Mouse (Mus musculus) heart, postnatal 0 days (tissue): Measurements from ENCODE around the gene Dclre1b. TPM values are rescaled to one million over a fixed set of nuclear protein-coding genes. Genes with fewer than 3 reads are reported as not detected.

Source experiments
- ATAC-seq: fragments of 200-750 bp; cut with Nextera tagmentation; 2 replicates; pipeline ENCODE4 v1.8.0; 2017; ENCODE audit warnings: low read depth, moderate number of reproducible peaks, moderate library complexity; ENCODE audit not compliant: insufficient read depth
- DNase-seq: peaks from one replicate; pipeline ENCODE4 v3.0.0-alpha.2; 2016; ENCODE audit warnings: low spot score
- H3K27ac ChIP-seq: fragments of 300-500 bp; sonication (generic); 2 replicates; pipeline ENCODE4 v1.5.1; 2014; ENCODE audit warnings: low read depth, mild to moderate bottlenecking
- H3K27me3 ChIP-seq: fragments of 300-500 bp; sonication (generic); 2 replicates; pipeline ENCODE4 v1.6.1; 2014; ENCODE audit warnings: low read length, mixed read lengths; ENCODE audit not compliant: control insufficient read depth, insufficient read depth
- H3K36me3 ChIP-seq: fragments of 300-500 bp; sonication (generic); replicated peaks from 2 replicates; pipeline ENCODE4 v1.6.1; 2014; ENCODE audit warnings: low read length, mixed read lengths; ENCODE audit not compliant: control insufficient read depth, insufficient read depth
- H3K4me1 ChIP-seq: fragments of 300-500 bp; sonication (generic); 2 replicates; pipeline ENCODE4 v1.6.1; 2014; ENCODE audit warnings: antibody characterized with exemption; ENCODE audit not compliant: control insufficient read depth, insufficient read depth
- H3K4me2 ChIP-seq: fragments of 300-500 bp; sonication (generic); 2 replicates; pipeline ENCODE4 v1.6.1; 2014; ENCODE audit warnings: low read depth, mild to moderate bottlenecking, low read length, moderate library complexity
- H3K4me3 ChIP-seq: fragments of 300-500 bp; sonication (generic); 2 replicates; pipeline ENCODE4 v1.5.1; 2014; ENCODE audit warnings: low read depth, low read length
- H3K9ac ChIP-seq: fragments of 300-500 bp; sonication (generic); replicated peaks from 2 replicates; pipeline ENCODE4 v1.6.1; 2014; ENCODE audit warnings: low read depth, low read length, mixed read lengths
- H3K9me3 ChIP-seq: fragments of 300-500 bp; sonication (generic); replicated peaks from 2 replicates; pipeline ENCODE4 v1.6.1; 2016; ENCODE audit warnings: low read length; ENCODE audit not compliant: control insufficient read depth
- CTCF ChIP-seq: IDR thresholded peaks from 2 replicates; pipeline ENCODE4 v1.5.1; 2016; ENCODE audit warnings: antibody characterized with exemption, control low read depth, low read depth
- EP300 ChIP-seq: IDR thresholded peaks from 2 replicates; pipeline ENCODE4 v1.6.1; 2016; ENCODE audit warnings: antibody characterized with exemption, low read depth
- WGBS: fragments of 180-500 bp; shearing (Covaris S2); extraction: QIAGEN DNeasy Blood & Tissue Kit; methylation state at CpG from one replicate; pipeline ENCODE4 v1.1.7; 2014; 5-methylcytosine and 5-hydroxymethylcytosine counted together
- polyA plus RNA-seq: library from polyadenylated mRNA; unstranded; fragments of >200 nt; fragmentation: Nextera tagmentation; extraction: Ambion mirVana; gene quantifications from 2 replicates; pipeline ENCODE4 v1.2.1, GENCODE M21; 2015
- total RNA-seq: library from RNA; depleted of rRNA; stranded (reverse); fragments of >200 nt; gene quantifications from 2 replicates; pipeline ENCODE4 v1.2.3, GENCODE M21; 2014; ENCODE audit warnings: low replicate concordance

Gene Dclre1b
- total and polyA plus RNA-seq, 2 experiments from 2014 or later = 3.9 to 14.2 TPM

- Histone ChIP-seq H3K27ac (peak overlapping the region; percentile 20; the same call in 1 of the 2 replicates), H3K4me1 (peaks cover 22% of the 10 kb centered on the region), H3K4me3 (0 out of 2 replicates have a peak overlapping the region, but pooled peaks have one; percentile 1), H3K27me3 (no peaks in the 10 kb centered on the region), H3K36me3 (peaks cover 20% of the 10 kb centered on the region; the same call in 1 of the 2 replicates), H3K4me2 (no peak overlapping the region), H3K9me3 (no peaks in the 10 kb centered on the region), H3K9ac (no peak overlapping the region)
- no peak for DNase-seq
- TF ChIP-seq EP300 (no peak), CTCF (no peak)
- 70% methylated on average over 11 of the region's 11 CpGs for WGBS
- no peak for ATAC-seq
These were observed 31.3 kb downstream of the Dclre1b start for GRCm38 (mm10) chr3:103777940-103778339.

DNA sequence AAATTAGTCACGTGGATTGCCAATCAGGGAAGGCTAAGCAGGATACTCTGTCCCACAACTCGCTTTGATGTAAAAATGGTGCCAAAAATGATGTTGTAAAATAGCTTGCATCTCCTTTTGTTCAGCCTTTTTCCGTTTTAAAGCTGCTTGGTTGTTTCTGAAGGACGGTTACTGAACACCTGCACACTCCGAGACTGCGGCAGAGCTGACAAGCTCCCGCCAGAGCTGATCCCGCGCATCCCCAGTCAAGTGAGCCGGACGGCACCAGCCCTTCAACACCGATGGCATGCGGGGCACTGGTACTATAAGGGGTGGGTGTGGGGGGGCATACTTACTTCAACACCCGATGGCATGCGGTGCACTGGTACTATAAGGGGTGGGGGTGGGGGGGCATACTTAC is 35.2 kb downstream of the Dclre1b start:
- Histone ChIP-seq H3K4me3 (peak overlapping the region; percentile 5; the same call in 1 of the 2 replicates), H3K27ac (peak overlapping the region; percentile 87; the same call in 1 of the 2 replicates), H3K9me3 (no peaks in the 10 kb centered on the region), H3K4me1 (peaks cover 33% of the 10 kb centered on the region), H3K4me2 (no peak overlapping the region; the same call in 1 of the 2 replicates), H3K36me3 (peaks cover 30% of the 10 kb centered on the region), H3K27me3 (no peaks in the 10 kb centered on the region), H3K9ac (peak overlapping the region; percentile 44; the same call in 1 of the 2 replicates)
- DNase-seq (peak; percentile 6), ATAC-seq (no peak)
- 63% methylated on average over 15 of the region's 15 CpGs for WGBS
- TF ChIP-seq EP300 (no peak), CTCF (no peak)

DNA sequence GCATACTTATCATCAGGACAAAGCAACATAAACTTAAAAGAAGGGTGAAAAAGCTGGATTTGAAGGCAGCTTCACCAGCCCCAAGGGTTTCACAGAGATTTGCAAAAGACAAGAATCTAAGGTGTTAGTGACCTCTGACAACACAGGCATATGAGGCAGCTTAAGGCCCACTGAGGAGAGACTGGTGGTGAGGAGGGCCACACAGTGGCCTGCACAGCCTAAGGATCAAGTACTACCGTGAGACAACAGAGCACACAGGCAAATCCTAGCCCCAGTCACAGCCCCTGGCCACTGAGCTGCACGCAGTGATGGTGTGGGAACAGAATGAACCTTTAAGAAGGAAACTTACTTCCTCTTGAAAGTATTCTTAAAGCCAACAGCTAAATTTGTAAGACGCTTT is 35.7 kb downstream of the Dclre1b start:
- no peak for ATAC-seq
- Histone ChIP-seq H3K9ac (peak overlapping the region; percentile 44), H3K4me1 (peaks cover 33% of the 10 kb centered on the region), H3K36me3 (peaks cover 35% of the 10 kb centered on the region), H3K4me3 (no peak overlapping the region; the same call in 1 of the 2 replicates), H3K27ac (peak overlapping the region; percentile 87), H3K9me3 (no peaks in the 10 kb centered on the region), H3K27me3 (no peaks in the 10 kb centered on the region), H3K4me2 (no peak overlapping the region; the same call in 1 of the 2 replicates)
- peak; percentile 4 for DNase-seq
- no peak for TF ChIP-seq EP300
- TF ChIP-seq CTCF = no peak
- WGBS = 69% methylated on average over 3 of the region's 3 CpGs

- peak; percentile 37; the same call in 1 of the 2 replicates for ATAC-seq
- no peak overlapping the region for H3K9ac ChIP-seq
- TF ChIP-seq EP300 (no peak), CTCF (no peak)
These were observed 36.4 kb downstream of the Dclre1b start for GRCm38 (mm10) chr3:103772846-103773245.

DNA sequence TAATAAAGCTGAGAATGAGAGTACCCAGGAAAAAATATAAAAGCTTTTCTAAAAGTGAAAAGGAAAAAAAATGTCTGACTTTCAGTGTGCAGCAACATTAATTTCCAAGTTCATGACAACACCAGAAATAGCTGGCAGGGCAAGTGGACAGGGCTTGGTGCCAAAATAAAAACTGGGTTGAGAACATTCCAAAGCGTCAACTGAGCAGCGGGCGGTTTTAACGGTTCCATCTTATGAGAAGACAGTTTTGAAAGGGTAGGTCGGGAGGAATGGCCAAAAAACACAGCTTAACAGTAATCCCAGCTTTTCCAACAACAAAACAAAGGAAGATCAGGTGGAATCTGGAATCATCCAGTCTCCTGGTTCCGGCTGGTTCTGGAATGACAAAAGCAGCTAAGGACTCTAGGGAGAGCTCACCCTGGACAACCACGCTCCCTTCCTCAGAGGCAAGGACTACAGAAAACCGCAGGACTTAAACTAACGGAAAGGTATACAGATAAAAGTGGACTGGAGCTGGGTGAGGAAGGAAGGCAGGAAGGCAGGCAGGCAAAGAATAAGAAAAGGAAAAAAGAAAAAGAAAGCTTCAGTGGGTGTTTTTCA is 37.6 kb downstream of the Dclre1b start:
- Histone ChIP-seq H3K27ac (peak overlapping the region; percentile 87), H3K4me1 (peaks cover 33% of the 10 kb centered on the region), H3K9me3 (no peaks in the 10 kb centered on the region), H3K4me2 (peak overlapping the region; percentile 35), H3K36me3 (peaks cover 25% of the 10 kb centered on the region), H3K27me3 (no peaks in the 10 kb centered on the region), H3K4me3 (no peak overlapping the region), H3K9ac (peak overlapping the region; percentile 2; the same call in 1 of the 2 replicates)
- TF ChIP-seq CTCF (no peak), EP300 (0 out of 2 replicates have a peak, but pooled peaks have one; percentile 56)
- 7% methylated on average over 9 of the region's 9 CpGs for WGBS
- DNase-seq (peak; percentile 86), ATAC-seq (peak; percentile 71)

More at GRCm38 (mm10) chr3:103772846-103773245, 36.4 kb downstream of the Dclre1b start:
- Histone ChIP-seq H3K4me1 (peaks cover 33% of the 10 kb centered on the region), H3K4me2 (peak overlapping the region; percentile 1; the same call in 1 of the 2 replicates), H3K27ac (peak overlapping the region; percentile 87), H3K27me3 (no peaks in the 10 kb centered on the region), H3K36me3 (peaks cover 35% of the 10 kb centered on the region), H3K9me3 (no peaks in the 10 kb centered on the region), H3K4me3 (no peak overlapping the region)
- peak; percentile 56 for DNase-seq
- WGBS = 35% methylated on average over 4 of the region's 4 CpGs
